Mouse (Mus musculus) inflammation-experienced regulatory T-cells (primary cell): ENCODE measurements around the gene Pgd. TPM values are rescaled to one million over a fixed set of nuclear protein-coding genes. Genes with fewer than 3 reads are reported as not detected.

Experiments
- polyA plus RNA-seq, 2 experiments: library from polyadenylated mRNA; unstranded; fragments of 100-300 nt; shearing (Covaris generic); gene quantifications; one replicate each; pipeline ENCODE4 v1.2.1; 2017

Gene Pgd
- 10 to 100 TPM; 63.3 to 66.3 TPM for polyA plus RNA-seq

DNA sequence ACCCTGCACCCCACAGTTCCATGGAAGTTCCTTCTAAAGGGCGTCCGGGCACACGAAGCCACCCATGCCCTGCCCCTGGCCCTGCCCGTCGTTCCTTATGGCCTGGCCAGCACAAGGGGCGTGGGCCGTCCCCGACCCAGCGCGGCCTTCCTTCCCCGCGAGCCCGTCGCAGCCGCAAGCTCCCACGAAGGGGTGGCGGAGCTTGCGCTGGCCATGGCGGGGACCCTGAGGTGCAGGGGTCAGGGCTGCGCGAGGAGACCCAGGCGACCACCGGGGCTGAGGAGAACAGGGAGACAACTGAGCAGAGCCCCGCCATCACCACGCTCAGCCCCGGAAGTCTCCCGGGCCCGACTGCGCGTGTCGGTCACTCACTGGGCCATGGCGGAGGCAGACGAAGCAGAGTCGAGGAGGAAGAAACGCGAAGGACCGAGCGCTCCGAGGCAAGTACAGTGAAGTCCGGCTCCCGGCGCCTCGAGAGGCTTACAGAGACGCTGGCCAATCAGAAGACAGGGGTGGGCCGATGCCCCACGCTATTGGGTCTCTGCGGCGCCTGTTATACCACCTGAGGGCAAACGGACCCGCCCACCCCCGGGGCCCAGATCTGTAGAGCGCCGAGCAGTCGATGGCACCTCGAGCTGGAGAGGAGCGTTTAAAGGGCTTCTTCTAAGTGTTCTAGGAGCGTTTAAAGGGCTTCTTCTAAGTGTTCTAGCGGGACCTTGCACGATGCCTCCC, at the start of gene Pgd:
TSS of gene Pgd (minus strand) at position 557 of the 732 bp plus-strand sequence.

DNA sequence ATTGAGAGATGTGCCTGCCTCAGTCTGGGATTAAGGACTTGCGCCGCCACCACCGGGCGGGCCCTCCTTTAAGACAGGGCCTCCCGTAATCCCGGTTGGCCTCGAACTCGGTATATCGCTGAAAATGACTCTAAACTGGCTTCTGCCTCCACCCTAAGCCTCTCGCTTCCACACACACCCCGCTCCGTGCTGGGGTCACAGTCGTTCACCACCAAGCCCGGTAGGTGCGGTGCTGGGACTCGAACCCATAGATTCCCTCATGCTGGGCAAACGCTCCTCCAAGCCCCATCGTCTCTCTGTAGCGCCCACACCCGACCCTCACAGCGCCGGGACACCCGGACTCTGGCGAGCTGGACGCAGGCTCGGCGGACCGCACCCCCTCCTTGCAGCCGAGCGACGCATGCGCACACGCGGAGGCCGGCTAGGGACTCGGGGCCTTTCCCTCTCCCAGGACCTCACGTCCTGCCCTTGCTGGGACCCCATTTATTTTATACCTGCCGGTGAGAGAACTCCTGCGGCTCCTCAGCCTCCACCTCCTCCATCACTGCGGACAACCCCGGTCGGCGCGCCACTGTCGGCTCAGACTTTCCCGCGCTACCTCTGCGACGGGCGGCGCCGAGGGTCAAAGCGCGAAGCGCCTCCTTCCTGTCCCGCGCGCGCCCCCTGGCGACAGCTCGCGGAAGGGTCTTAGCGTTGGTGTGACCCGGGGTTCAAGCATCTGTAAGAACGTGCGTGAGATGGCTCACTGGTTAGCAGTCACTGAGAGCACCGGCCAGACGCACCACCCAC, 29.4 kb downstream of the Pgd start, which contains the start of gene Cenps:
TSS of gene Cenps (minus strand) at position 648 of the 789 bp plus-strand sequence.

DNA sequence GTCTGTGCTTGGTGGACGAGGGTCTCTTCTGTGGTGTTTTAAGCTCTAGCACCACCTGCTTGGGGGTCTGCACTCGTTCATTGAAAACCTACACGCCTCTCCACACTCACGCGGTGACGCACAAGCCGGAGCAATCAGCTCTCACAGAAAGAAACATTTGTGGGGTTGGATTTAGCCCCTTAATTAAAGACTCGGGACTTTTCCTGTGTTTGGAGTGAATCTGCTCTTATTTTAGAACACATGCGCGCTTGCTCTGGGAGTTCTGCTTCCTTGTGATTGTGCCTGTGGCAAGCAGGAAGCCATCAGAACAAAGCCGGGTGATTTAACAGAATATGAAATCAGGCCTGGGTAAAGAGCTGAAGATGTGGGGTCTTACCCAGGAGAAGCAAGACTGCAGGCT, 39.9 kb downstream of the Pgd start, which contains the start of gene Cort:
TSS of gene Cort (minus strand) at position 101 of the 400 bp plus-strand sequence.

DNA sequence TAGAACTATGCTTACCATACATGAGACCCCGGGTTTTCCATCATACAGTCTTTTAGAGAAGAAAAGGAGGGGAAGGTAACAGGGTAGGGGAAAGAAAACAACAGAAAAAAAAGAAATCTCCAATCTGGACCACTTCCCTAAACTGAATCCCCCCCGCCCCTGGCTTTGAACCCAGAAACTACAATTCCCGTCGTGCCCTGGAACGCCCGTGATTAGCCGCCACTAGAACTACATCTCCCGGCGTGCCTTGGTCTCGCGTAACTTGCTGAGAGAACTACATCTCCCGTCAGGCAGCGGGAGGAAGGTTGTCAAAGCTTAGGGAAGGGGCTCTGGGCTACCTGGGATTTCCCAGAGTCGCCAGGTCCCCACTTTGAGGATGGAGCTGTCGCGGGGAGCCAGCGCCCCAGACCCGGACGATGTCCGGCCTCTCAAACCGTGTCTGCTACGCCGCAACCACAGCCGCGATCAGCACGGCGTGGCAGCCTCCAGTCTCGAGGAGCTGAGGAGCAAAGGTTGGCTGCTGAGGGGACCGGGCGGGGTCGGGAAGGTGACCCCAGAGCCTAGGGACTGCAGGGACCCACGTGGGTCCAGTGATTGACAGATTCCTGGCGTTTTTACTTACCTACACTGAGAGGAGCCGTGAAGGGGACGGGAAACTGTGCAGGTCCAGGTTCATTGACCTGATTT, 62.6 kb downstream of the Pgd start, which contains the start of gene Dffa:
TSS of gene Dffa (plus strand) at position 272 of the 687 bp plus-strand sequence.

Other genes with a start within 250 kb of the Pgd start
- 10 to 100 TPM; 30.8 to 31.7 TPM for gene Pex14, start 66.9 kb downstream of the Pgd start, polyA plus RNA-seq
- gene Dffa, start 62.6 kb downstream of the Pgd start, polyA plus RNA-seq = 10 to 100 TPM; 32.0 to 43.3 TPM
- gene Cort, start 40.0 kb downstream of the Pgd start, polyA plus RNA-seq = not detected
- 1 to 10 TPM; 2.6 to 4.8 TPM for gene Cenps, start 29.1 kb downstream of the Pgd start, polyA plus RNA-seq
- 10 to 100 TPM; 29.5 to 40.9 TPM for gene Kif1b, start 140.9 kb upstream of the Pgd start, polyA plus RNA-seq